Mouse (Mus musculus) lung, adult 2 months (tissue): ENCODE measurements at regions not wholly inside any gene's neighbourhood (a gene's known extent, or its start where the extent isn't known, plus 50 kb on each side); places are given as distances from the start of the nearest gene placed in this dataset.

Experiments used
- CTCF ChIP-seq: fragments of 200-500 bp; IDR thresholded peaks from 2 replicates; pipeline ENCODE4 v1.5.1; 2011; ENCODE audit warnings: mild to moderate bottlenecking, low read length, control low read depth; ENCODE audit not compliant: insufficient read depth
- POLR2A ChIP-seq: fragments of 200-500 bp; IDR thresholded peaks from 2 replicates; pipeline ENCODE4 v1.6.1; 2011; ENCODE audit warnings: low read depth, mild to moderate bottlenecking, control low read depth, low read length, borderline replicate concordance; ENCODE audit errors: extremely low read depth

DNA sequence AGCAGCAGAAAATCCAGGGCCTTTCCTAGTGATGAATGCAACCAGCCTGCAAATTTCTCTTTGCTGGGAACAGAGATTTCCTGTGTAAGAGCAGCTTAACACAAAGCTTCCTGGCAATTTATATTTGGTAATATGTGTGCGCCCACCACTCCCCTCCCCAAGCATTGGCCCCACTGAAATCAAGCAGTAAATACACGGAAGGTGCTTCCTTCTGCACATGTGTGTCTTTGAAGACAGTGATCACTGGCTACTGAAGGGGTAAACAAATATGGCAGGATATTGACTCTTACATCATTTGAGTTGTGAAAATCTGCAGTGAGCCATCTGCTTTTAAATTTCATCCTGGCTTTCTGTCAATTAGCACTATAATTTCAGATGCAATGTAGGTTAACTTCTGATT lies 344.5 kb upstream of the Camk1g start:
- TF ChIP-seq CTCF, result no peak
- no peak for TF ChIP-seq POLR2A
